Mouse (Mus musculus) adrenal gland, postnatal 4 days (tissue): ENCODE data around the gene Tbx10. TPM values are rescaled to one million over a fixed set of nuclear protein-coding genes. Genes with fewer than 3 reads are reported as not detected.
"Not testable (repeated sequence)": the region's sequence is repeated elsewhere in the genome, so short reads cannot be mapped to it uniquely, and the experiment has no call there.

ENCODE experiments used
- DNase-seq, 2 experiments: peaks; one replicate each; pipeline ENCODE4 v3.0.0; 2021 to 2022; ENCODE audit warnings: low spot score in 2 of 2, mixed read lengths in 2 of 2
- total RNA-seq, 2 experiments: library from RNA; stranded (reverse); gene quantifications; 2 replicates each; pipeline ENCODE4 v1.2.3; 2021

Gene Tbx10
- total RNA-seq, 2 experiments from 2014 or later = 0.34 TPM; not detected in 1

GRCm38 (mm10) chr19:3974608-3975007 is 17.9 kb upstream of the Tbx10 start:
- DNase-seq = not testable (repeated sequence)

DNA sequence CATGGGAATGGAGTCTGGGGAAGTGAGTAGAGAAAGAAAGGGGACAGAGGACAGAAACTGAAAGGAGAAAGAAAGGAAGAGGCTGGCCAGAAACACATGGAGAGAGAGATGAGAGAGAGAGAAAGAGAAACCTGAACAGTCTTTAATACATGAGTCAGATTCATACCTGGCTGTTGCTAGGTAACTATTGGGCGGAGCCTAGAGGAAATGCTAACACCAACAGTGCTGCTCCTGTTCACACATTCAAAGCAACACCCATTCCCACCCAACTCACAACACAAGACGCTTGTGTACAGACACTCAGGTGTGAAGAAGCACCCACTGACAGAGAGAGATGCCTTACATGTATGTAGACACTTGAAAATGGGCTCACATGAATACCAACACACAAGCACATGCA is 16.7 kb upstream of the Tbx10 start:
- DNase-seq = no peak

DNA sequence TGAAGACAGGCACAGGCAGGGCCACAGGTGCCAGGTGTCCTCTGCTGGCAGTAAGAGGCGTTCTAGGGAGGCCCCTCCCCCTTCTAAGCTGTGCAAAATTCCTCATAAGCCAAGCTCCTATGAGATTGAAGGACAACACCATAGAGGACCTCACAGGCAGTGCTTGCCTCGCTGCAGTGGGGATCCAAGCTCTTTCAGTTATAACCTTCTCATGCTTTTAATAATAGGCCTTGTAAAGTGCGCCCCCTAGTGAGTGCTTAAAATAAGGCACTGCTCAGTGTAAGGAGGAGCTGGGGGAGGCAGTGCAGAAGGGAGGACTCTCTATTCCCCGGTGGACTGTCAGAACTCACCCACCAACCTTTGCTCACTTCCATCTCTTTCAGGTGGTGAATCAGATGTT is 12.2 kb upstream of the Tbx10 start:
- DNase-seq = peak in 1 of 2 experiments; percentile 68

- no peak for DNase-seq
These were observed 11.6 kb upstream of the Tbx10 start for GRCm38 (mm10) chr19:3980917-3981316.

GRCm38 (mm10) chr19:3983527-3984200 is 8.9 kb upstream of the Tbx10 start:
- DNase-seq = no peak

DNA sequence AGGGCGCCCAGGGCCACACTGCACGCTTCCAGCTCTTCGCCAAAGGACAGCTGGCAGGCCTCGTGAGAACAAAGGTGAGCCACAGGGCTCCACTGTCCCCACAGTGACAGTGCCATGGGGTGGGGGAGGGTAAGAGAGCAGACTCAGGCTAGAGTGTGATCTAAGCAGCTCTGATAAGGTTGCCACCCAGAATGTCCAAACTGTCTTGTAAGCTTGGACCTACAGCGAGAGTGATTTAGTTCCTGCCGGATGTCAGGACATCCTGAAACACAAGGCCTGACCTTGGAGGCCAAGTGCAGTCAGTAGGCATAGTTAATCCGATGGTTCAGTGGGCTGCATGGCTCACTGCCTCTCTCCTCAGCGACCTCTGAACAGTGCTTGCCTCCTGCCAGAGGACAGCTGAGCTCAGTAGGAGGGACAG is 7.3 kb upstream of the Tbx10 start:
- DNase-seq = peak in 1 of 2 experiments; percentile 50

- DNase-seq = peak; percentile 63 to 76
These were observed 6.2 kb upstream of the Tbx10 start, which contains the start of gene Acy3 for GRCm38 (mm10) chr19:3986334-3986733. Acy3 (plus strand) TSS chr19:3986570.

DNA sequence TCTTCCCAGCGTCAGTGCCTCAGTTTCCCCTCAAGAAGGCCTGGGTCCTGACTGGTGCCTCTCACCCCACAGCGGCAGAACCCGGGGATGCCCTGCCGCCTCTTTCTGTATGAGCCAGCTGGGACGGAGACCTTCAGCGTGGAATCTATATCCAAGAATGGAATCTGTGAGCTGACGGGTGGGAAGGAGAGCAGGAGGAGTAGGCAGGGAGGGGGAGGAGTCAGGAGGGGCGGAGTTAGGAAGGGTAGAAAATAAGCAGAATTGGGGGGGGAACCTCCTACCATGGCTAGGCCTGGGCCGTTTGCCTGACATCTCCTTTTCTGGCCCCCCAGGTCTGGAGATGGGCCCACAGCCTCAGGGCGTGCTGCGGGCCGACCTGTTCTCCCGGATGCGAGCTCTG is 4.5 kb upstream of the Tbx10 start:
- no peak for DNase-seq

DNA sequence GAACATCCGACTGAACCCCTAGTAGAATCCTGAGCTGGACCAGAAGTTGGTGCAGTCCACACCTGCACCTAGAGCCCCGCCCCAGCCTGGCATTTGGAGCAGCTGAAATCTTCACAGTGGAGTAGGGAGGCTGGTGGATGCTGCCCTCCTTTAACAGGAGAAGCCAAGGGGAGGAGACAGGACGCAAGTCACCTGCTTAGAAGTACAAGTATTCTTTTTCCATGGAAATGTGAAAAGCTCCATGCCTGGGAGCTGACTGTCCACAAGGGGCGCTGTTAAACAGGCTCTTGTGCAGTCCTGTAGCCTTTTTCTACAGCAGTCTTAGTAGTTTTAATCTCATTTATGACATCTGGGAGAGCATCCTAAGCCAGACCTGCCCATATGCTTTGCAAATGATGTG is 3.8 kb upstream of the Tbx10 start:
- DNase-seq = no peak

GRCm38 (mm10) chr19:3990804-3991203 is 1.7 kb upstream of the Tbx10 start:
- DNase-seq = no peak

- DNase-seq = no peak
These were observed 990 bp upstream of the Tbx10 start for GRCm38 (mm10) chr19:3991562-3991961.

GRCm38 (mm10) chr19:3991966-3992365 is 586 bp upstream of the Tbx10 start:
- no peak for DNase-seq

- no peak for DNase-seq
These were observed 2.4 kb downstream of the Tbx10 start for GRCm38 (mm10) chr19:3994932-3995331.

- no peak for DNase-seq
These were observed 3.0 kb downstream of the Tbx10 start for GRCm38 (mm10) chr19:3995505-3995904.

GRCm38 (mm10) chr19:3996106-3996505 is 3.6 kb downstream of the Tbx10 start:
- no peak for DNase-seq

DNA sequence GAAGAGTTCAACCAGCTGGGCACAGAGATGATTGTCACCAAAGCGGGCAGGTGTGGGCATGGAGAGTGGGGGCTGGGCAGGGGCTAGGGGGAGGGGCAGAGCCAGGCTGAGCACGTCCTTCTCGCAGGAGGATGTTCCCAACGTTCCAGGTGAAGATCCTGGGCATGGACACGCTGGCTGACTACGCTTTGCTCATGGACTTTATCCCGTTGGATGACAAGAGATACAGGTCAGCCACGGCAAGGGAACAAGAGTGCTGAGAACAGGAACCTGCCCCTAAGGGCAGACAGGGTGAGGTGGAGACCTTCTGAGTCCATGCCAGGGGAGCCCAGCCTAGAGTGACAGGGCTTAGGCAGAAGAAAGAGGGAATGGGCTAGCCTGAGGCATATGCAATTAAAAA is 4.2 kb downstream of the Tbx10 start:
- DNase-seq = no peak

DNA sequence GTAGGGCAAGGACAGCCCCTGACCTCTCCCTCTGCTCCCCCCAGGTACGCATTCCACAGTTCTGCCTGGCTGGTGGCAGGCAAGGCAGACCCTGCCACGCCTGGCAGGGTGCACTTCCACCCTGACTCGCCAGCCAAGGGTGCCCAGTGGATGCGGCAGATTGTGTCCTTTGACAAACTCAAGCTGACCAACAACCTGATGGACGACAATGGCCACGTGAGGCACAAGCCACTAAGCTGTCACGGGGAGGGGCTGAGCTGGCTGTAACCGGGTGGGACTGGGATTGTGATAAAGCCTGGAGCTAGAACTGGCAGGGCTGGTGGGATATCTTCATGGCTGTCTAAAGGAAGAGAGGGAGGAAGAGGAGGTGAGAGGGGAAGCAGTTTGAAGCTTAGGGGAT is 4.7 kb downstream of the Tbx10 start:
- no peak for DNase-seq

GRCm38 (mm10) chr19:3998335-3998734 is 5.8 kb downstream of the Tbx10 start:
- DNase-seq = no peak

DNA sequence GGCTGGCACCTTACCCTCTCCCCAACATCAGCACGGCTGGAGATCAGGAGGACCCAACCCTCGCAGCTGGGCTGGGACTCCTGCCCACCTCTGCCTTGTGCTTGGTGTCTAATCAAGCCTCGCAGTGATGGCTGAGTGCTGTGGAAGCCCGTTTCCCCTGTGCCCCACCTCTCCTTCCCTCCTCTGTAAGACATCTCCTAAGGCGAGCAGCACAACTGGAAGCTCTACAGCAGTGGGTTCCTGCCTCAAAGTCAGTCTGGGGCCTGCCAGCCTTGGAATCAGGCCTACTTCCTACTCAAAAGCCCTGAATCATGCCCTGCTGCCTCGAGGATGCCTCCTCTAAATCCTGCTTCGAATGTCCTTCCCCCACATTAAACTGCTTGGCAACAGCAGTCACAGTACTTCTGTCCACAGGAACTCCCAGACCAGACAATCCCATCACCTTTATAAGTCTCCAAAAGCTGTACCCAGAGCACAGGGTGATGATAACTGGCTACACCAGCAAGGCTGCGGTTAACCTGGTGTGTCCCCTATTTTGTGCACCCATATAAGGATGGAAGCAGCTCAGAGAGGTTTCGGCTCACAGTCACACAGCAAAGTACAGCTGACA is 6.7 kb downstream of the Tbx10 start:
- DNase-seq = no peak

DNA sequence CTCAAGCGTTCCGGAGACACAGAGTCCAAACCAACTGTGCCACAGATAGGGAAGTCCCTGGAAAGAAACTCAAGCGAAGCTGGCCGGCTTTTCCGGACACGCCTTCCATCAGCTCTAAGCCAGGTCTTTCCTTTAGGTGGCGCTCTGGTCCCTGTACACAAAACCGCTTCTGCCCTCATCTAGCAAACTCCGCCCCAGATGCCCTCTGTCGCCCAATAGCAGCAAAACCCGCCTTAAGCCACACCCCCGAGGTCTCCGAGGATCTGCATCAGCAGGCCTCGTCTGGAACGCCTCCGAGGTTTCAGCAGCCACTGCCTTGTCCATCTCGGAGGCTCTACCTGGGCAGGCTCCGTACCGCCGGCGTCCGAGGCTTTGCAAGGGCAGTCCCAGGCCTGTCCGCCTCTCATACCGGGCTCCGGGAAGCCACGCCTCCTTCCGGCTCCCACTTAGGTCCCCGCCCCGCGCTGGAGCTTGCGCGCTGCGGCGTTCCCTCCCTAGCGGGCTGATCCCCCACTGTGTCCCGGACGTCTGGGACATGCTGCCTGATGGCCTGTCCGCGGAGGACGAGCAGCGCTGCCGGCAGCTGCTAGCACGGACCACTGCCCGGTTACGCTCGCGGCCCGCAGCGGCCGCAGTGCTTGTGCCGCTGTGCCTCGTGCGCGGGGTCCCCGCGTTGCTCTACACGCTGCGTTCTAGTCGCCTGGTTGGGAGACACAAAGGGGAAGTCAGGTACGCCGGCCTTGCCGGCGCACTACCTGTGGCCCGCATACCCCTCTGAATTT is 7.8 kb downstream of the Tbx10 start, which contains the start of the genes Nudt8 and Gm49405:
Gene Nudt8 (plus strand): TSS at position 462 of the 782 bp plus-strand sequence.
Gene Gm49405 (plus strand): TSS at position 508 of the 782 bp plus-strand sequence.
- DNase-seq = peak; percentile 71 to 92

DNA sequence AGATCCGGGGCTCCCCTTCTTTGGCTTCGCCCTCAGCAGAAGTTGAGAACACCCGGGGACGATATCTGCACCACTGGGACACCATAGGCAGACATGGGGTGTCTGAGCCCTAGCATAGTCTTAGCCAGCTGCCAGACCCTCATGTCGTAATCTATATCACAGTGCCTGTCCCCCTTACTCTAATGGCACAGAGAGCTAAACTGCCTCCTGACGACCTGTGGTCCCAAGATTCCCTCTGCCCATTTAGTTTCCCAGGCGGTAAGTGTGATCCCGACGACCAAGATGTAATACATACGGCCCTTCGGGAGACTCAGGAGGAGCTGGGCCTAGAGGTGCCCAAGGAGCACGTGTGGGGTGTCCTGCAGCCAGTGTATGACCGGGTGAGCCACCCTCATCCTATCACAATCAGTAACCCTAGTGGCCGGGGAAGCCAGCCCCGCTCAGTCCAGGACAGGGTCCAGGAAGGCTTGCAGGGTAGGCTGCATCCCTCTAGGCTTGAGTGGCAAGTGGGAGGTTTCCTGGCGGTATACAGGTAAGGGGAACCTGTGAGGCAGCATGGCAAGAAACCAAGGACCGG is 8.5 kb downstream of the Tbx10 start:
- no peak for DNase-seq

- no peak for DNase-seq
These were observed 9.2 kb downstream of the Tbx10 start for GRCm38 (mm10) chr19:4001752-4002151.
